Mouse (Mus musculus): Measurements from ENCODE around the gene Klrb1a. TPM values are rescaled to one million over a fixed set of nuclear protein-coding genes. Genes with fewer than 3 reads are reported as not detected.
"Not testable (repeated sequence)": the region's sequence is repeated elsewhere in the genome, so short reads cannot be mapped to it uniquely, and the experiment has no call there.

Klrb1a gene
- total and polyA plus RNA-seq, 2 experiments from 2014 or later, result not detected

- H3K4me1 ChIP-seq (ENCODE audit: insufficient read depth, low read length), result no peaks in the 10 kb centered on the region
- no peak for ATAC-seq (ENCODE audit: low FRiP score)
- no peak overlapping the region for H3K9ac ChIP-seq (replicated peaks; ENCODE audit: low read length, poor library complexity, severe bottlenecking)
- DNase-seq (ENCODE audit: low spot score), result no peak
- no peak overlapping the region for H3K4me3 ChIP-seq (ENCODE audit: low read depth, low read length)
- 82% methylated on average over 1 of the region's 1 CpGs for WGBS
- H3K27me3 ChIP-seq (ENCODE audit: insufficient read depth, low read length), result no peaks in the 10 kb centered on the region
- no peaks in the 10 kb centered on the region for H3K36me3 ChIP-seq (ENCODE audit: insufficient read depth, low read length)
- H3K4me2 ChIP-seq (ENCODE audit: low read depth, low read length, poor library complexity, severe bottlenecking), result no peak overlapping the region
- no peak overlapping the region for H3K27ac ChIP-seq (ENCODE audit: low read depth, low read length)
- no peak for TF ChIP-seq CTCF (IDR thresholded peaks at IDR 0.05)
- no peaks in the 10 kb centered on the region for H3K9me3 ChIP-seq (ENCODE audit: low read length)
Measured at GRCm38 (mm10) chr6:128650187-128650586, 26.9 kb upstream of the Klrb1a start.

- Histone ChIP-seq H3K9me3 (ENCODE audit: low read length) (no peaks in the 10 kb centered on the region), H3K4me2 (ENCODE audit: low read depth, low read length, poor library complexity, severe bottlenecking) (no peak overlapping the region), H3K9ac (replicated peaks; ENCODE audit: low read length, poor library complexity, severe bottlenecking) (no peak overlapping the region), H3K27ac (ENCODE audit: low read depth, low read length) (no peak overlapping the region), H3K4me1 (ENCODE audit: insufficient read depth, low read length) (no peaks in the 10 kb centered on the region), H3K4me3 (ENCODE audit: low read depth, low read length) (no peak overlapping the region), H3K27me3 (ENCODE audit: insufficient read depth, low read length) (no peaks in the 10 kb centered on the region), H3K36me3 (ENCODE audit: insufficient read depth, low read length) (no peaks in the 10 kb centered on the region)
- ATAC-seq (ENCODE audit: low FRiP score) (no peak), DNase-seq (ENCODE audit: low spot score) (no peak)
- 96% methylated on average over 3 of the region's 3 CpGs for WGBS
- TF ChIP-seq CTCF (IDR thresholded peaks at IDR 0.05), result no peak
Measured at GRCm38 (mm10) chr6:128649681-128650080, 26.3 kb upstream of the Klrb1a start.

GRCm38 (mm10) chr6:128645708-128646107 lies 22.4 kb upstream of the Klrb1a start:
- H3K27me3 ChIP-seq (ENCODE audit: insufficient read depth, low read length); H3K4me3 ChIP-seq (ENCODE audit: low read depth, low read length); H3K36me3 ChIP-seq (ENCODE audit: insufficient read depth, low read length); DNase-seq (ENCODE audit: low spot score); H3K27ac ChIP-seq (ENCODE audit: low read depth, low read length); ATAC-seq (ENCODE audit: low FRiP score); H3K4me1 ChIP-seq (ENCODE audit: insufficient read depth, low read length); H3K9me3 ChIP-seq (ENCODE audit: low read length); H3K4me2 ChIP-seq (ENCODE audit: low read depth, low read length, poor library complexity, severe bottlenecking); H3K9ac ChIP-seq (replicated peaks; ENCODE audit: low read length, poor library complexity, severe bottlenecking): not testable (repeated sequence)
- 94% methylated on average over 12 of the region's 12 CpGs for WGBS

DNA sequence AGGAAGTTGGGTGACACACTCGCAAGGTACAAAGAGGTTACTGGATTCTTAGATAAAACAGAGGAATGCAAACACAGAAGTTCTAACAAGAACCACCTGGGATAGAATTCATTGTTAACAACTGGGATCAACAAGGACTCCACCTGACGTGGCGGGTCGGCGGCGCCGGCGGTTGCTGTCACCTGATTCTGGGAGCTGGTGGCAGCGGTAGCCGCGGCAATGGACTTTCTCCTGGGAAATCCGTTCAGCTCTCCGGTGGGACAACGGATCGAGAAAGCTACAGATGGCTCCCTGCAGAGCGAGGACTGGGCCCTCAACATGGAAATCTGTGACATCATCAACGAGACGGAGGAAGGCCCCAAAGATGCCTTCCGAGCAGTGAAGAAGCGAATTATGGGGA lies 21.4 kb upstream of the Klrb1a start:
- ATAC-seq (ENCODE audit: low FRiP score); H3K4me3 ChIP-seq (ENCODE audit: low read depth, low read length); H3K4me2 ChIP-seq (ENCODE audit: low read depth, low read length, poor library complexity, severe bottlenecking); H3K4me1 ChIP-seq (ENCODE audit: insufficient read depth, low read length); DNase-seq (ENCODE audit: low spot score); H3K27ac ChIP-seq (ENCODE audit: low read depth, low read length); H3K9me3 ChIP-seq (ENCODE audit: low read length); H3K36me3 ChIP-seq (ENCODE audit: insufficient read depth, low read length); H3K9ac ChIP-seq (replicated peaks; ENCODE audit: low read length, poor library complexity, severe bottlenecking); H3K27me3 ChIP-seq (ENCODE audit: insufficient read depth, low read length): not testable (repeated sequence)
- WGBS, result 97% methylated on average over 20 of the region's 20 CpGs

- H3K4me1 ChIP-seq (ENCODE audit: insufficient read depth, low read length), result no peaks in the 10 kb centered on the region
- H3K9me3 ChIP-seq (ENCODE audit: low read length), result no peaks in the 10 kb centered on the region
- H3K4me3 ChIP-seq (ENCODE audit: low read depth, low read length), result no peak overlapping the region
- H3K27ac ChIP-seq (ENCODE audit: low read depth, low read length), result no peak overlapping the region
- 68% methylated on average over 2 of the region's 2 CpGs for WGBS
- H3K4me2 ChIP-seq (ENCODE audit: low read depth, low read length, poor library complexity, severe bottlenecking), result no peak overlapping the region
- no peak for DNase-seq (ENCODE audit: low spot score)
- no peaks in the 10 kb centered on the region for H3K27me3 ChIP-seq (ENCODE audit: insufficient read depth, low read length)
- ATAC-seq (ENCODE audit: low FRiP score), result no peak
- H3K36me3 ChIP-seq (ENCODE audit: insufficient read depth, low read length), result no peaks in the 10 kb centered on the region
- no peak overlapping the region for H3K9ac ChIP-seq (replicated peaks; ENCODE audit: low read length, poor library complexity, severe bottlenecking)
- TF ChIP-seq CTCF (IDR thresholded peaks at IDR 0.05), result no peak
Measured at GRCm38 (mm10) chr6:128643999-128644398, 20.7 kb upstream of the Klrb1a start.

DNA sequence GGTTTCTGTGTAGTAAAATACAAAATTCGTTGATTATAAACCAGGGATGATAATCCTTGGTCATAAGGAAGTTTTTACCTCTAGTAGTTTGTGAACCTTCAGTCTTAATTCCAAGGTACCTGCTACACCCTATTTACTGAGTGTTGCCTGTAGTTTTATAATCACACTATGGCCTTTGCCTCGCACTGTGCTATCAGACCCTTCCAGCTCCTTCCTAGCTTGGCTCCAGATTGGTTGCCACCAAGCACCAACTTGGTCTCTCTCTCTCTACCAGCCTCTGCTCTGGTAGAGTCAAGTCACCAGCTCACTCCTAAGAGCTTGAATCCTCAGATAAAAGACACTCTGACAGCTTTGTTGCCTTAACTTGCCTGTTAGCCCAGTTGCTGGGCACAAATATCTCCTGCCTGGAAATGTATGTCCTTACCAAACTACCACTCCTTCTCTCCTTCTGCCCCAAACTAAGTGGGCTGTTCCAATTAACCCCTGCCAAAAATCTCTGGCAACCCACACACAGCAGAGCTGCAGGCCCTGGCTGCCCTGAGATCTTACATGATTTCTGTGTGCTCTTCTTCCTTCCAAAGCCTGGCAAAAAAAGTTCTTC lies 17.9 kb upstream of the Klrb1a start:
- TF ChIP-seq CTCF (IDR thresholded peaks at IDR 0.05), result no peak
- ATAC-seq (ENCODE audit: low FRiP score) (no peak), DNase-seq (ENCODE audit: low spot score) (no peak)
- whole genome bisulfite sequencing, result 78% methylated on average over 2 of the region's 2 CpGs
- Histone ChIP-seq H3K4me3 (ENCODE audit: low read depth, low read length) (no peak overlapping the region), H3K4me2 (ENCODE audit: low read depth, low read length, poor library complexity, severe bottlenecking) (no peak overlapping the region), H3K27ac (ENCODE audit: low read depth, low read length) (no peak overlapping the region), H3K4me1 (ENCODE audit: insufficient read depth, low read length) (no peaks in the 10 kb centered on the region), H3K9me3 (ENCODE audit: low read length) (no peaks in the 10 kb centered on the region), H3K9ac (replicated peaks; ENCODE audit: low read length, poor library complexity, severe bottlenecking) (no peak overlapping the region), H3K27me3 (ENCODE audit: insufficient read depth, low read length) (no peaks in the 10 kb centered on the region), H3K36me3 (ENCODE audit: insufficient read depth, low read length) (no peaks in the 10 kb centered on the region)
